Mouse (Mus musculus): ENCODE measurements around the gene Klf2. TPM values are rescaled to one million over a fixed set of nuclear protein-coding genes. Genes with fewer than 3 reads are reported as not detected.

Gene Klf2
- polyA plus RNA-seq, 1 experiment: 1.4 TPM

DNA sequence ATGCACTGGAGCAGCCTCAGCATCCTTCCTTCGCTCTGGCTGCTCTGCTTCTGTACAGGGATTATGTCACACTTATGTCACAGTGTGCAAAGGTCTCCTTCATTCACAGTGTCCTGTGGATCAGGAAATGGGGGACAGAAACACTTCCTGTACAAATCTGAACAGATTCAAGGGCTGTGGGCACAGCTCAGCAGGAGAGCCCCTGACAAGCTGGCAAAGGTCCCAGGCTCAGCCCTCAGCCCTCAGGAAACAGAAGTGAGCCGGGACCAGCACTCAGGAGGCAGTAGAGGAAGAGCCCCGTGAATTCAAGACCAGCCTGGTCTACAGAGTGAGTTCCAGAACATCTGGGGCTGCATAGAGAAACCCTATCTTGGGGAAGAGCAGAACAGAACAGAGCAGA is 37.2 kb upstream of the Klf2 start:
- TF ChIP-seq TAL1 (IDR thresholded peaks at IDR 0.05; ENCODE audit: low read length): no peak
- no peak for TF ChIP-seq GATA1 (IDR thresholded peaks at IDR 0.05; ENCODE audit: low read length)
- peaks cover 8% of the 10 kb centered on the region for H3K4me1 ChIP-seq (ENCODE audit: control insufficient read depth)
- H3K4me3 ChIP-seq (replicated peaks): no peak overlapping the region
- H3K36me3 ChIP-seq (ENCODE audit: control insufficient read depth): no peaks in the 10 kb centered on the region
- H3K9me3 ChIP-seq (ENCODE audit: control insufficient read depth, low read length): no peaks in the 10 kb centered on the region
- H3K27me3 ChIP-seq (ENCODE audit: control insufficient read depth): peaks cover 3% of the 10 kb centered on the region; the same call in 1 of the 2 replicates

DNA sequence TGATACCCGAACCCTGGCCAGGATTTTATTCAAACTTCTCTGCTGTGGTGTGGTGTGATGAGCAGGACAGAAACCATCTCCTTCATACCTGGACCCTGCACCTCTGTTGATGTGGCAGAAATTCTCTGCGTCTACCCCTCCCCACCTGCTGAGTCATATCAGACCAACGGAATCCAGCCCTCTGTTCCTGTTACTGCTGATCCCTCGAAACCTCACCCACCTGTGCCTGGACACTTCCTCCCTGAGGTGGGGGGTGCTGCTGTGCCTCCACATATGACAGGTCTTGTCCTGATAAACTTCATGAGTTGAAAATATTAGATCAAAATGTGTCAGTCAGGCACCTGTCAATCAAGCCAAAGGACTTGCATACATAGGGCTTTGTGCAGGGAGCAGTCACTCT is 33.5 kb upstream of the Klf2 start:
- TF ChIP-seq TAL1 (IDR thresholded peaks at IDR 0.05; ENCODE audit: low read length): no peak
- no peak for TF ChIP-seq GATA1 (IDR thresholded peaks at IDR 0.05; ENCODE audit: low read length)
- peaks cover 3% of the 10 kb centered on the region; the same call in 1 of the 2 replicates for H3K27me3 ChIP-seq (ENCODE audit: control insufficient read depth)

DNA sequence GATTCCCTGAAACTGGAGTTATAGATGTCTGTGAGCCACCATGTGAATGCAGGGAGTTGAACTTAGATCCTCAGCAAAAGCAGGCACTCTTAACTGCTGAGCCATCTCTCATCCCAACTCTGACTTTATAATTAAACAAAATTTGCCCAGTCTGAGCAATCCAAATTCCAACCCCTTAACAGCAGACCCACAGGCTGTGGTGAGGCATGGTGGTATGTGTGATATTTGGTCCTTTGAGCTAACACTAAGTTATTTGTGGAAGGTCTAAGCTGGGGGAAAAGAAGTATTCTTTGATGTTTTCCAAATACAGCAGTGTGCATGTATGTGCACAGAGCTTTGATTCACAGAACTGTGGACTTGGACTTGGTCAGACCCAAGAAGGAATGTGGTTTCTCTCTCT is 29.8 kb upstream of the Klf2 start:
- Histone ChIP-seq H3K4me3 (replicated peaks) (no peak overlapping the region), H3K27me3 (ENCODE audit: control insufficient read depth) (no peaks in the 10 kb centered on the region), H3K4me1 (ENCODE audit: control insufficient read depth) (no peaks in the 10 kb centered on the region), H3K36me3 (ENCODE audit: control insufficient read depth) (no peaks in the 10 kb centered on the region), H3K9me3 (ENCODE audit: control insufficient read depth, low read length) (no peaks in the 10 kb centered on the region)
- no peak for TF ChIP-seq GATA1 (IDR thresholded peaks at IDR 0.05; ENCODE audit: low read length)
- TF ChIP-seq TAL1 (IDR thresholded peaks at IDR 0.05; ENCODE audit: low read length): no peak

More for the DNA sequence above, 33.5 kb upstream of the Klf2 start:
- Histone ChIP-seq H3K36me3 (ENCODE audit: control insufficient read depth) (no peaks in the 10 kb centered on the region), H3K4me3 (replicated peaks) (no peak overlapping the region), H3K4me1 (ENCODE audit: control insufficient read depth) (no peaks in the 10 kb centered on the region), H3K9me3 (ENCODE audit: control insufficient read depth, low read length) (no peaks in the 10 kb centered on the region)

DNA sequence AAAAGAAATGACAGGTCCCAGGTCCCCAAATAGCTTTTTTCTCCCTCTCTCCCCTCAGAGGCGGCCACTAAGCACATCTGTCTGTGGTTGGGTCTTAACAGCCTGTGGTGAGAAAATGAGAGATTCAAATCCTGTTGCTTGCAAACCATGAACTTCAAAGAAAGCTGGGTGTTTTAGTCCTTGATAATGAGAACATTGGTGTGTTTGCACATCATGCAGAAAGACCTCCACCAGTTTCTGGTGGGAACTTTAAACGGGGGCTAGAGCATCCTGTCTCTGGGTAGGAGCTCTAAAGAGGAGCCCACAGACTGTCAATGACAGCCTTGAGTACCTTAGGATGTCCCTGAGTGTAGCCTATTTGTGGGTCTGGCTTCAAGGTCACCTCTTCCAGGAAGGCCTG is 27.7 kb upstream of the Klf2 start:
- Histone ChIP-seq H3K27me3 (ENCODE audit: control insufficient read depth) (no peaks in the 10 kb centered on the region), H3K36me3 (ENCODE audit: control insufficient read depth) (no peaks in the 10 kb centered on the region), H3K4me1 (ENCODE audit: control insufficient read depth) (no peaks in the 10 kb centered on the region), H3K4me3 (replicated peaks) (no peak overlapping the region), H3K9me3 (ENCODE audit: control insufficient read depth, low read length) (no peaks in the 10 kb centered on the region)
- TF ChIP-seq GATA1 (IDR thresholded peaks at IDR 0.05; ENCODE audit: low read length): no peak
- no peak for TF ChIP-seq TAL1 (IDR thresholded peaks at IDR 0.05; ENCODE audit: low read length)

DNA sequence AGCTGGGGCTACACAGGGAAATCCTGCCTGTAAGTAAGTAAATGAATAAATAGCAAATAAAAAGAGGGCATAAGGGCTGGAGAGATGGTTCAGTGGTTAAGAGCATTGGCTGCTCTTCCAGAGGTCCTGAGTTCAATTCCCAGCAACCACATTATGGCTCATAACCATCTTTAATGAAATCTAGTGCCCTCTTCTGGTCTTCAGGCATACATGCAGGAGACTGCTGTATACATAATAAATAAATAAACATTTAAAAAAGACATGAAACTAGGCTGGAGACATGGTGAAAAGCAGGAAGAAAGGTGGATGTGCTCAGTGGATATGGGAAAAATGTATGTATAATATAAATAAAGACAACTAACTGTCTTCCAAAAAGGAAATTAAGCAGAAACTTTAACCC is 25.5 kb upstream of the Klf2 start:
- H3K36me3 ChIP-seq (ENCODE audit: control insufficient read depth): no peaks in the 10 kb centered on the region

DNA sequence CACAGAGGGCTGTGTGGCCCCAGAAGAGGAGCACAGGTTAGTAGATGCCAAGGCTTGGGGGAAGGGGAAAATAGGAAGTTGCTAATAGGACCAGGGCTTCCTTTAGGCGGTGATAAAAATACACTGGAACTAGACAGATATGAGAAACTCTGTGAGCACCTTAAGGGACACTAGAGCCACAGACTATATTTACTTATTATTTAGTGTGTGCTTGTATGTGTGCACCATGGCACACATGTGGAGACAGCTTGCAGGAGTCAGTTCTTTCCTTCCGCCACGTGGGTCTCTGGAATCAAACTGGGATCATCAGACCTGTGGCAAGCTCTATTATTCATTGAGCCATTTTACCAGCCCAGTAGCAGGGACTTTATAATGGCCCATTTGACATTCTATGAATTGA is 23.7 kb upstream of the Klf2 start:
- TF ChIP-seq GATA1 (IDR thresholded peaks at IDR 0.05; ENCODE audit: low read length) (no peak), TAL1 (IDR thresholded peaks at IDR 0.05; ENCODE audit: low read length) (no peak)

More for the DNA sequence above, 25.5 kb upstream of the Klf2 start:
- no peaks in the 10 kb centered on the region for H3K9me3 ChIP-seq (ENCODE audit: control insufficient read depth, low read length)
- H3K4me1 ChIP-seq (ENCODE audit: control insufficient read depth): no peaks in the 10 kb centered on the region
- no peak overlapping the region for H3K4me3 ChIP-seq (replicated peaks)
- no peaks in the 10 kb centered on the region for H3K27me3 ChIP-seq (ENCODE audit: control insufficient read depth)
- TF ChIP-seq GATA1 (IDR thresholded peaks at IDR 0.05; ENCODE audit: low read length) (no peak), TAL1 (IDR thresholded peaks at IDR 0.05; ENCODE audit: low read length) (no peak)

DNA sequence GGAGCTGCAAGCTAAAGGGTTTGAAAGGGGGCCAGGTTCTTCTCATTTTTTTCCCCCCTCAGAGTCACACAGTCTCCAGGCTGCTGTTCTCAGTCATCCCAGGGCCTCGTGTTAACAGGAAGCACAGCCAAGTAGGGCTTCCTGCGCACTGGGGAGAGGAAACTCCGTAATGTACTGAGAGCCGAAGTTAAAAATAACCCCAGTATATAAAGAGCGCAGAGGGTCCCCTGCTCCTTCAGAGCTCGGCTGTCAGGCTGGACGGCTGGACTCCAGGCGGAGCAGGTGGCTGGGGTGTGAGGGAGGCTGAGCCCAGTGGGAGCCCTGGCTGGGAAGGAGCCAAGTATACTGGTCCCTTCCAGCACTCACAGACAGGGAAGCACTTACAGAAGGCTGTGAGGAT is 23.2 kb upstream of the Klf2 start:
- Histone ChIP-seq H3K4me3 (replicated peaks) (no peak overlapping the region), H3K36me3 (ENCODE audit: control insufficient read depth) (no peaks in the 10 kb centered on the region), H3K9me3 (ENCODE audit: control insufficient read depth, low read length) (no peaks in the 10 kb centered on the region), H3K27me3 (ENCODE audit: control insufficient read depth) (no peaks in the 10 kb centered on the region), H3K4me1 (ENCODE audit: control insufficient read depth) (no peaks in the 10 kb centered on the region)
- TF ChIP-seq TAL1 (IDR thresholded peaks at IDR 0.05; ENCODE audit: low read length) (no peak), GATA1 (IDR thresholded peaks at IDR 0.05; ENCODE audit: low read length) (no peak)

More for the DNA sequence above, 23.7 kb upstream of the Klf2 start:
- H3K27me3 ChIP-seq (ENCODE audit: control insufficient read depth): no peaks in the 10 kb centered on the region
- no peaks in the 10 kb centered on the region for H3K36me3 ChIP-seq (ENCODE audit: control insufficient read depth)
- no peaks in the 10 kb centered on the region for H3K9me3 ChIP-seq (ENCODE audit: control insufficient read depth, low read length)
- H3K4me1 ChIP-seq (ENCODE audit: control insufficient read depth): no peaks in the 10 kb centered on the region
- no peak overlapping the region for H3K4me3 ChIP-seq (replicated peaks)

DNA sequence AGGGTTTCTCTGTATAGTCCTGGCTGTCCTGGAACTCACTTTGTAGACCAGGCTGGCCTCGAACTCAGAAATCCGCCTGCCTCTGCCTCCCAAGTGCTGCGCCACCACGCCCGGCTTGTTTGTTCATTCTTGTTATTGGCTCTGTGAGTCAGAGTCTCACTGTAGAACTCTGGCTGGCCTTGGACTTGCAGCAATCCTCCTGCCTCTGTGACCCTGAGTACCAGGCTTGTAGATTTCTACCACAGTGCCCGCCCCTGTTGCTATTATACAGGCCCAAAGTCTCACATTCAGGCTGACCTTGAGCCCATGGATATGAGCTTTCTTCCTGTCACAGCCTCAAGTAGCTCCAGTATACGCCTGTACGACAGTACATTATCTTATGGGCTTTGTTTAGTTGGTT is 22.3 kb upstream of the Klf2 start:
- no peaks in the 10 kb centered on the region for H3K9me3 ChIP-seq (ENCODE audit: control insufficient read depth, low read length)
- no peak for TF ChIP-seq GATA1 (IDR thresholded peaks at IDR 0.05; ENCODE audit: low read length)
- no peak for TF ChIP-seq TAL1 (IDR thresholded peaks at IDR 0.05; ENCODE audit: low read length)
- H3K27me3 ChIP-seq (ENCODE audit: control insufficient read depth): no peaks in the 10 kb centered on the region
- H3K36me3 ChIP-seq (ENCODE audit: control insufficient read depth): no peaks in the 10 kb centered on the region
- no peak overlapping the region for H3K4me3 ChIP-seq (replicated peaks)
- H3K4me1 ChIP-seq (ENCODE audit: control insufficient read depth): no peaks in the 10 kb centered on the region

DNA sequence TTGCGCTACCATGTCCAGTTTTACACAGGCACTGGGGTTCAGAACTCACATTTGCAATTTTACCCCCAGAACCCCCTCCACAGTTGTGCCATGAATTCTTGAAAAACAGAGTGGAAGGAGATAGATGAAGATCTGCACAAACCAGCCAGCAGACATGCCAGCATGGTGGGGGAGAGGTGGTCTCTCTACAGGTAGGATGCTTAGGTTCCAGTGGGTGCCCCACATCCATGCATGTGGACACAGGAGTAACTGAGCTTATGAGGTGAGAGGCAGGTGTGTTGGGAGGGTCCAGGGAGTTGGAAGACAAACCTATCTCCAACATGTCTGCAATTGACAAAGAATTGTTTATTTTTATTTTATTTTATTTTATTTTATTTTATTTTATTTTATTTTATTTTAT is 19.9 kb upstream of the Klf2 start:
- no peaks in the 10 kb centered on the region for H3K4me1 ChIP-seq (ENCODE audit: control insufficient read depth)
- H3K36me3 ChIP-seq (ENCODE audit: control insufficient read depth): no peaks in the 10 kb centered on the region
- H3K4me3 ChIP-seq (replicated peaks): no peak overlapping the region
- TF ChIP-seq GATA1 (IDR thresholded peaks at IDR 0.05; ENCODE audit: low read length): no peak
- no peak for TF ChIP-seq TAL1 (IDR thresholded peaks at IDR 0.05; ENCODE audit: low read length)
- no peaks in the 10 kb centered on the region for H3K9me3 ChIP-seq (ENCODE audit: control insufficient read depth, low read length)
- no peaks in the 10 kb centered on the region for H3K27me3 ChIP-seq (ENCODE audit: control insufficient read depth)

All from erythroblast, embryonic 14.5 days (primary cell).